Mouse (Mus musculus): ENCODE measurements around the gene Mrpl17.

- TF ChIP-seq POLR2A (IDR thresholded peaks at IDR 0.05; ENCODE audit: borderline replicate concordance, low read depth, low read length): no peak
- no peak for TF ChIP-seq CTCF (IDR thresholded peaks at IDR 0.05; ENCODE audit: low read depth, low read length)
These were observed 43.2 kb downstream of the Mrpl17 start for GRCm38 (mm10) chr7:105767729-105768165.
